Mouse (Mus musculus): Measurements from ENCODE around the gene Chml.
A peak's percentile ranks its signal among the peaks of the same experiment; 100 is the strongest.

The Chml gene

GRCm38 (mm10) chr1:175692246-175692996 is at the start of gene Chml, which contains the start of gene Opn3:
Chml (minus strand) TSS chr1:175692901.
Opn3 (minus strand) TSS chr1:175692776.
- DNase-seq (ENCODE audit: low spot score in 2 of 2): peak; percentile 99

- no peak for DNase-seq (ENCODE audit: low spot score in 2 of 2)
These were observed 33.1 kb upstream of the Chml start for GRCm38 (mm10) chr1:175725771-175726170.

GRCm38 (mm10) chr1:175716832-175717231 is 24.1 kb upstream of the Chml start:
- DNase-seq (ENCODE audit: low spot score in 2 of 2): no peak

DNA sequence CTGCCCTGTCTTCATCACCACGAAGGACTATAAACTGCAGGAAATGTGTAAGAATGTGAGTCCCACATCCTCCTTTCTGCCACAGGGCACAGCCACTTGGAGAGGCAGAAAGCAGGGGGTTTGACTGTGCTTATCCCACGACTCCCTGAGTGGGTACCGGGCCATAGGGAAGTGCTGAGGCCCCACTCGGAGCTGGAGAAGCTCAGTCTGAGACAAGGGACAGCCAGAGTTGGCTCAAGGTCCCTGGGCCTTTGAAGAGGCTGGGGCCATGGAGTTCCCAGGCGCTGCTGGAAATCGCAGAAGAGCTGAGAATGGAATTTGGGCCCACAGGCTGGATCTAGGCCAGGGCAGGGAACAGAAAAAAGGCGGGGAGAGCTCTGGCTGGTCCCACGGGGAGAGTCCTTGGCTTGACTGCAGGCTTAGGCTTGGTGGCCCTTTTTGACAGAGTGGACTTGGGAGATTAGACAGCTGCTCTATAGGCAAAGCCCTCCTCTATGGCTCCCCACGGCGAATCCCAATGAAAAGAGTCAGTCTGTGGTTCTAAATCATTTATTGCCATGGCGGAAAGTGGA is 19.7 kb upstream of the Chml start:
- DNase-seq (ENCODE audit: low spot score in 2 of 2): no peak

DNA sequence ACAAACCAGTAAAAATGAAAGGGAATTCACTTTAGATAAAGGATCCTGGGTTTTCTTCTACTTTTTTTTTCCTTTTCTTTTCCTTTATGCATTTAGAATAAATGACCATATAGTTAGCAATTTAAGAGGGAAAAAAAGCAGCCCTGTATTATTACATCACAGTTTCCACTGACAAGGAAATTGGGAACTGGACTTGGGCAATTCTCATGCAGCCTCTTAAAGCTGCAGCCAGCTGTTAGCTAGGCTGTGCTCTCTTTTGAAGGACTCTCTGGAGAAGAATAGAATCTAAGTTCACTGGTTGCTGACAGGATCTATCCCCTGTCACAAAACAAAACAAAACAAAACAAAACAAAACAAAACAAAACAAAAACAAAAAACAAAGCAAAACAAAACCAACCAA is 15.3 kb upstream of the Chml start:
- DNase-seq (ENCODE audit: low spot score in 2 of 2): no peak

DNA sequence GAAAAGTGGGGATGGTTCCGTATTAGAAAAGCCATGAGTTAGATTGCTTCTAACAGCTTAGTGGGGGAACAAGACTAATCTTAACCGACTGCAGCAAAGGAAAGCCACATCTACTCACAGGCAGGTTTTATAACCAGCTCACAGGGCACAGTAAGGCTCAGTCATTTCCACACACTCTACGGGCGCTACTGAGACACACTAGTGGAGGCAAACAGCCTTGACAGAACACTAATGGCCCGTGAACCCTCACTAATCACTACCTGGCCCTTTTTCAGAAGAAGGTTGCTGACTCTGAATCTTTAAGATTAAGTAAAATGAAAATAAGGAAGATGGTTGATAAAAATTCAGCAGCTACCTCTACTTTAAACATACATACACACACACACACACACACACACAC is 14.9 kb upstream of the Chml start:
- no peak for DNase-seq (ENCODE audit: low spot score in 2 of 2)

DNA sequence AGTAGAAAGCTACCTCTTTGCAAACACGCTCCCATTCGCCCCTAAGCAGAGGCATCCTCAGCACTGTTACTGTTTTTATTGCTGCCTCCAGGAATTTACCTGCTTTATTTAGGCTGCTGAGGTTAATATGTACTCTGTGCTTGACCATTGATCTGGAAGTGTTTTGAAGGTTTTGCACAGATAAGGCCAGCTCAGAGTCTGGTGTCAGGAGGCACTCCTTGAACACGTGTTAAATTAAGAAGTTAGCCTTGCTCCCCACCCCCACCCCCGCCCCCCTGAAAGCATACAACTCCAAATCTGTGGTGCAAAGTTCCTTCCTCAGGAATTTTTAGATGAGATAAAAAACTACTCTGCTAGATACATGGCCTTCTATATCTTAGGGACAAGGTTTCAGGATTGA is 8.4 kb upstream of the Chml start:
- no peak for DNase-seq (ENCODE audit: low spot score in 2 of 2)

DNA sequence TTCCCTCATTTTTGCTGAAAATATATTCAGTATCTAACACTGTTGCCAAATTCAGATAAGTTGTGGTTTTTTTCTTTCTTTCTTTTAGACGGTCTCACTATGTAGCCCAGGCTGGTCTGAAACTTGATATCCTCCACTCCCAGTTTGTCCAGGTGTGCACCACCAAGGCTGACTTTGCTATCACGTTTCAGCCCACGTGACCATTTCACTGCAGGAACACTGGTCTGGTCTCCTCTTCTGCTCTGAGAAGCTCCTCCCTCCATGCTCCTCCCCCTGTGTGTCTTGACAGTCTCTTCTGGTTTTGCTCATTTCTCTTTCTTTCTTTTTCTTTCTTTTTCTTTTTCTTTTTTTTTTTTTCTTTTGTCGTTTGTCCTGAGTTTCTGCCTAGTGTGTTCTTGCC is 7.1 kb upstream of the Chml start:
- DNase-seq (ENCODE audit: low spot score in 2 of 2): no peak

DNA sequence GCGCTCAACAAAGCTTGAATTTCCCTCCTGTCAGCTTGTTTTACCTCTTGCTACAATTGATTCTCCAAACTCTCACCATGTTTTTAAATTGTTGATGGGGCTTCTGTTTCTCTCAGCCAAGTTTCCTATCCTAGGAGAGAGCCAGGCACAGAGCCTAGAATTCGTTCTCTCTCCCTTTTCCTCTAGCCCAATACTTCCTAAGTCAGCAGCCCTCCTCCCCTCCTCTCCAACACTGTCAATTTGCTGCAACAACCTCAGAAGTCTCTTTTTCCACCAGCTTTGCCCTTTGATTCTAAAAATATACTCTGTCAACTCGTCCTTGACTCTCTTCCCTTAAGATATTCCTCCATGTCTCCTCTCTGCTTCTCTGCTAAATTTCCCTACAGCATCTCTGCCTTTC is 6.7 kb upstream of the Chml start:
- DNase-seq (ENCODE audit: low spot score in 2 of 2): no peak

- DNase-seq (ENCODE audit: low spot score in 2 of 2): no peak
These were observed 5.6 kb upstream of the Chml start, which contains the start of gene Wdr64 for GRCm38 (mm10) chr1:175698293-175698692. Wdr64 (plus strand) TSS chr1:175698593.

DNA sequence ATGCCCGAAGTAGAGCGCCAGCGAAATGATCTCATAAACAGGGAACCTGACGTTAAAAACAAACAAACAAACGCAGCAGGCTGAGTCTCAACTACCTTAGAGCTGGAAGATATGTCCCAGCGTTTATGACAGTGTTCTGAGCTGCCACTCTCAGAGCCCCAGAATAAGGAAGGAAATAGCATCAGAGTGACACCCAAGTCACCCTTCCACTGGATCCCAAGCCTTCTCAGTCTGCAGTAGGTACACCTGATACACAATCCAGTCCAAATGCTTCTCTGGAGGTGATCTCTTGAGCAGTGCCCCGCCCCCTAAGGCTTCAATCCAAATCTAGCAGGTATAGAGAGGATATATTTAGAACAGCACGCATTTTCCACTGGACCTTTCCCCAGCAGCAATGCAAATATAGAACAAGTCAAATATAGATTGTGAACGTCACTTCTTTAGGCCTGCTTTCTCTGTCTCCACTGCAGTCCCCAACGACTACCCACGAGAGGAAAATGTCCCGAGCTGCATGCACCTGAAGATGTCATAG is 794 bp upstream of the Chml start:
- DNase-seq (ENCODE audit: low spot score in 2 of 2): peak in 1 of 2 experiments; percentile 52

DNA sequence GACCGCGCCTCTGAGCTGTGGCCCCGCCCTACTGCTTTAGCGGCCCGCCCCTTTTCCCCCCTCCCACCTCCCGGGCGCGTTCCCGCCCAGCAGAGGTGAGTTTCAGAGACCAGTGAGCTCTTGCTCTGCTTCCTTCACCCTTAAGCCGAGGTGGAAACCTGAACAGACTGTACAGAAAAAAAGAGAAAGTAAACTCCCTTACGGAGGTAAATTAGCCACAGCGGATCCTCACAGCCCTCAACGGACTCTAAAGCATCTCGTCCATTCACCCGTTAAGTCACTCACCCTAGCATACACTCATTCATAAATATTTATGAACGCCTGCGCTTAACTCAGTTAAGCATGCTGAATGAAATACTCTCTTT is 278 bp upstream of the Chml start:
- no peak for DNase-seq (ENCODE audit: low spot score in 2 of 2)

DNA sequence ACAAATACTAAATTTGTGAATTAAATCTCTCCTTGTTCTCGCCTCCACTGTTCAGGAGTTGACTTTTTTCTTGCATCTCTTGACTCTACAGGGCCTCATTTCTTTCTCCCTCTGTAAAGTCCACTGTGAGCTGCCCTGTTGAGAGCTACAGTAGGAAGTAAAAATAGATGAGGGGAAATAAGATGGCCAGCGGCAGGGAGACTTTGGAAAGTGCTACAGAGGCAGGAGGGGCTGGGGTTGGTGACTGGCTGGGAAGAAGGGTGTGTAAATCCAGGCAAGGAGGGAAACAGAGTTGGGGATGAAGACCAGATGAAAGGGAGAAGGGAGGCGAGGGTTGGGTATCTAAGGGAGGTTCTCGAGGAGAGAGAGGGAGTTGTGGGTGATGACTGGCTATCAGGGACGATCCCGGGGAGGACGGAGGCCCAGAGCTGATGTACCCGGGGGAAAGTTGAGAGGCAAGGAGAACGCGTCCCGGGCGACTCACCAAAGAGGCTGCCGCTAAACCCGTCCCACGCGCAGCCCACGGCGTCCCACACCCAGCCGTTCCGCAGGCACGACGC is 935 bp downstream of the Chml start:
- DNase-seq (ENCODE audit: low spot score in 2 of 2): no peak

DNA sequence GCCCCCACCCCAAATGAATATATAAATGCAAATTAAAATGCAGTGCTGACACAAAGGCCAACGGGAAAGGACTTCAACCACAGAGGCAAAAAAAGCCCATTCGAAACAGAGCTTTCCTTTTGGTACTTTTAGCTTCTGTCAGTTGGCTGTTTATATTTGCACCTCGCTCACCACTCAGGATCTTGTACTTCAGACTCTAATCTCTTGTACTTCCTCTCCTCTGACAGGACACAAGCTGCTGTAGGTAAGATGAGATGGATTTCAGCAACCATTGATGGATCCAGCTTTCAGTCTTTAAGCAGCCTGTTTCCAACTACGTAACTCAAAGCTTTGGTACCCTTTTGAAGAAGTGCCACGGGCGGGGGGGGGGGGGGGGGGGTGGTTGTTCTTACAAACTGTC is 11.7 kb downstream of the Chml start:
- no peak for DNase-seq (ENCODE audit: low spot score in 2 of 2)

GRCm38 (mm10) chr1:175677459-175677858 is 15.2 kb downstream of the Chml start:
- DNase-seq (ENCODE audit: low spot score in 2 of 2): no peak

- no peak for DNase-seq (ENCODE audit: low spot score in 2 of 2)
These were observed 17.6 kb downstream of the Chml start for GRCm38 (mm10) chr1:175675116-175675515.

- no peak for DNase-seq (ENCODE audit: low spot score in 2 of 2)
These were observed 19.0 kb downstream of the Chml start for GRCm38 (mm10) chr1:175673563-175674325.

GRCm38 (mm10) chr1:175671626-175672025 is 21.1 kb downstream of the Chml start:
- no peak for DNase-seq (ENCODE audit: low spot score in 2 of 2)

DNA sequence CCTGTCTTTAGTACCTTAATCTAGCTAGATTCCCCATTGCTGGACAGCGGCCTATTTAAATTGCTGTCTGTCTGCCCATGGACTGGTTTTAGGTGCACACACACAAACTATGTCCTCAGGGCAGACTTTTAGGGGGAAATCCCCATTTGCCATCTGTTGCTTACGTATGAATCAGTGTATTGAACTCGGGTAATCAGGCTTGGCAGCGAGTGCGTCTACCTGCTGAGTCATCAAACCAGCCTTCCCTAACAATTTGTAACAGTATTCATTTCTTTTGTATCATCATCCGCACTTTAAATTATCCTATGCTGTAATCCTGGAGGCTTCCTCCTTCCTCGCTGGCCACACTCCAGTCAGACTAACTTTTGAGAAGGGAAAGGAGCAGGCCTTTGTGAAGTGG is 22.7 kb downstream of the Chml start:
- no peak for DNase-seq (ENCODE audit: low spot score in 2 of 2)

DNA sequence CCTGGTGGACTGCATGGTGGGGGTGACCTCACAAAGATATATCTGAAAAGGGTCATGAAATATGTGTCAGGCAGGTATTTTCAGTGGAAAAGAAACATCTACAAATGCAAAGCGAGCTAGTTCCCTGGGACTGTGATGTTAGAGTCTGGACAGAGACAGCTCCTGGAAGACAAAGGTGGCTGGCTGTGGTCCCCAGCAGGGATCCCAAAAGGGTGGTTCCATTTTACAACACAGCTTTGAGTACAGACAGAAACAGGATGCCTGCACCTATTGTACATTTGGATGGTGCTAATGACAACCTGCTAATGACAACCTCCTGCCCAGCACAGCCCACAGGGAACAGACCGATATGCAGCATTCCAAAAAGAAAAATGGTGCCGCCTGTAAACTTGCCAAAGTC is 23.2 kb downstream of the Chml start:
- DNase-seq (ENCODE audit: low spot score in 2 of 2): no peak

- peak; percentile 35 to 42 for DNase-seq (ENCODE audit: low spot score in 2 of 2)
These were observed 23.9 kb downstream of the Chml start for GRCm38 (mm10) chr1:175668666-175669405.

- DNase-seq (ENCODE audit: low spot score in 2 of 2): no peak
These were observed 32.8 kb downstream of the Chml start for GRCm38 (mm10) chr1:175659900-175660299.
